Mouse (Mus musculus) forebrain, embryonic 10.5 days (tissue): ENCODE results near the gene Synpo2l. TPM values are rescaled to one million over a fixed set of nuclear protein-coding genes. Genes with fewer than 3 reads are reported as not detected.
"Not testable (repeated sequence)": the region's sequence is repeated elsewhere in the genome, so short reads cannot be mapped to it uniquely, and the experiment has no call there.

Experiments
- DNase-seq: peaks from one replicate; pipeline ENCODE4 v3.0.0-alpha.2; 2017; ENCODE audit warnings: low spot score; ENCODE audit errors: extremely low spot score
- H3K27ac ChIP-seq: fragments of 300-500 bp; sonication (generic); 2 replicates; pipeline ENCODE4 v1.5.1; 2016; ENCODE audit warnings: mild to moderate bottlenecking
- H3K27me3 ChIP-seq: fragments of 300-500 bp; sonication (generic); 2 replicates; pipeline ENCODE4 v1.6.1; 2016; ENCODE audit warnings: mild to moderate bottlenecking; ENCODE audit not compliant: poor library complexity, severe bottlenecking
- H3K36me3 ChIP-seq: fragments of 300-500 bp; sonication (generic); replicated peaks from 2 replicates; pipeline ENCODE4 v1.6.1; 2016; ENCODE audit warnings: mild to moderate bottlenecking, moderate library complexity
- H3K4me1 ChIP-seq: fragments of 300-500 bp; sonication (generic); 2 replicates; pipeline ENCODE4 v1.6.1; 2016
- H3K4me3 ChIP-seq: fragments of 300-500 bp; sonication (generic); 2 replicates; pipeline ENCODE4 v1.5.1; 2016; ENCODE audit warnings: mild to moderate bottlenecking, moderate library complexity
- H3K9me3 ChIP-seq: fragments of 300-500 bp; sonication (generic); 2 replicates; pipeline ENCODE4 v1.6.1; 2016; ENCODE audit warnings: mild to moderate bottlenecking, moderate library complexity
- WGBS: fragments of 180-500 bp; shearing (Covaris S2); methylation state at CpG from one replicate; pipeline ENCODE4 v1.1.7; 2016; 5-methylcytosine and 5-hydroxymethylcytosine counted together
- polyA plus RNA-seq: library from polyadenylated mRNA; unstranded; fragments of >200 nt; fragmentation: Nextera tagmentation; extraction: Ambion mirVana; gene quantifications from 2 replicates; pipeline ENCODE4 v1.2.1, GENCODE M21; 2016

Gene Synpo2l
- polyA plus RNA-seq, 1 experiment from 2014 or later = 0.25 TPM

DNA sequence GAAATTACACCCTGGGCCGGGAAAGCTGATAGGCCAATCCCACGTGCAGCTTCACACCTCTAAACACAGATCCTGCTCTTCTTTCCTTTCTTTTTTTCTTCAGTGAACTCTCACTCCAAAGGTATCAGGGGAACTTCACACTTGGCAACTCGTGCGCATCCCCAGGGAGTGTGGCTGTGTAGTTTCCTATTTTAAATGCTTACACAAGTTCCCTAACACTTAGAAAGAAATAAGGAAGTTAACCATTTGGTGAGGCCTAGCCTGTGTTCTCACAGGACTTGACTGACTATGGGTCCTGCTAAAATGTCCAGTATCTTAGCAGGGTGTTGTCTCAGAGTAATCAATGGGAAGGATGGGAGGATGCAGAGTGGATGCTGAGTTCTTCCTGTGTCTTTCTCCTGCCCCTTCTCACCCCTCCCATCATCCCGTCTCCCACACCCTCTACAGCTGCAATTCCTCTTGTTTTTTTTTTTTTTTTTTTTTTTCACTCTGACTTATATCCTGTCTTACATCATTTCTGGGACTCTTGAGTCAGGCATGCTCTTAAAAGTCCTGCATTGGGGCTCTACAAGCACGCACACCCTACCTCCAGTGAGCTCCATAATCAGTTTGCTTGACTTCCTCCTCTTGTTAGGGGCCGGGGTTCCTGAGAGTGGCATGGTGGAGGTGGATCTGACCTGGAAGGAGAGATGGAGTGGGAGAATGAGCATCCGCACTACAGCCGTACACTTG lies 13.3 kb downstream of the Synpo2l start:
- Histone ChIP-seq H3K27ac (no peak overlapping the region), H3K9me3 (no peaks in the 10 kb centered on the region), H3K4me1 (peaks cover 6% of the 10 kb centered on the region; the same call in 1 of the 2 replicates), H3K4me3 (no peak overlapping the region), H3K27me3 (0 out of 2 replicates have a peak, but pooled peaks cover 4% of the 10 kb centered on the region), H3K36me3 (no peaks in the 10 kb centered on the region)
- no peak for DNase-seq
- 88% methylated on average over 9 of the region's 9 CpGs for WGBS

- Histone ChIP-seq H3K4me1 (peaks cover 6% of the 10 kb centered on the region; the same call in 1 of the 2 replicates), H3K27me3 (no peaks in the 10 kb centered on the region), H3K36me3 (no peaks in the 10 kb centered on the region), H3K27ac (no peak overlapping the region), H3K9me3 (no peaks in the 10 kb centered on the region), H3K4me3 (no peak overlapping the region)
- no peak for DNase-seq
- WGBS = 72% methylated on average over 4 of the region's 4 CpGs
These were observed 16.4 kb downstream of the Synpo2l start for GRCm38 (mm10) chr14:20651722-20652256.

DNA sequence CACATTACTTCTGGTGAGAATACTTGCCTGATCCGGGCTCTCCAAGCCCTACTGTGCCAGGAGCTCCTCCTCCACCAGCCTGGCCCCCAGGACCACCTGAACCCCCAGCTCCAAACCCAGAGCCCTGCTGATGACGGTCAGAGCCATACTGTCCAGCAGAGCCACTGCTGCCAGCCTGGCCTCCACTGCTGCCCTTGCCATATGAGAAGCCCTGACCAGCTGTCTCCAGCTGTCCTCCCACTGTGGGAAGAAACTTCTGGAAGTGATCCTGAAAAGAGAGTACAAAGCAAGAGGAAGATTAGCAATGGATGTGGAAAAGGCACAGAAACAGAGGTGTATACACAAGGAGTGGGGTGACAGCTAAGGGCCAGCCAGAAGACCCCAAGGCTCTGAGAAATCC lies 17.2 kb downstream of the Synpo2l start:
- no peak overlapping the region for H3K4me3 ChIP-seq
- 69% methylated on average over 2 of the region's 2 CpGs for WGBS
- H3K9me3 ChIP-seq = no peaks in the 10 kb centered on the region
- H3K27me3 ChIP-seq = no peaks in the 10 kb centered on the region
- no peaks in the 10 kb centered on the region for H3K4me1 ChIP-seq
- no peak for DNase-seq
- no peaks in the 10 kb centered on the region for H3K36me3 ChIP-seq
- no peak overlapping the region for H3K27ac ChIP-seq

DNA sequence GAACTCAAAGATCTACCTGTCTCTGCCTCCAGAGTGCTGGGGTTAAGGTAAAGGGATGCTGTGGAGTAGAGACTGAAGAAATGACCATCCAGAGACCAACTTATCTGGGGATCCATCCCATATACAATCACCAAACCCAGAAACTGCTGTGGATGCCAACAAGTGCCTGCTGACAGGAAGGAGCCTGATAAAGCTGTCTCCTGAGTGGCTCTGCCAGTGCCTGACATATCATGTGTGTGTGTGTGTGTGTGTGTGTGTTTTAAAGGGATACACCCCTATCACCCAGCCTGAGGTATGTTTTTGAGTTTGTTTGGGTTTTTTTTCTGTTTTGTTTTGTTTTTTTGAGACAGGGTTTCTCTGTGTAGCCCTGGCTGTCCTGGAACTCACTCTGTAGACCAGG lies 21.8 kb downstream of the Synpo2l start:
- Histone ChIP-seq H3K27ac (no peak overlapping the region), H3K9me3 (no peaks in the 10 kb centered on the region), H3K27me3 (no peaks in the 10 kb centered on the region), H3K4me1 (peaks cover 9% of the 10 kb centered on the region), H3K4me3 (no peak overlapping the region), H3K36me3 (no peaks in the 10 kb centered on the region)
- no peak for DNase-seq

DNA sequence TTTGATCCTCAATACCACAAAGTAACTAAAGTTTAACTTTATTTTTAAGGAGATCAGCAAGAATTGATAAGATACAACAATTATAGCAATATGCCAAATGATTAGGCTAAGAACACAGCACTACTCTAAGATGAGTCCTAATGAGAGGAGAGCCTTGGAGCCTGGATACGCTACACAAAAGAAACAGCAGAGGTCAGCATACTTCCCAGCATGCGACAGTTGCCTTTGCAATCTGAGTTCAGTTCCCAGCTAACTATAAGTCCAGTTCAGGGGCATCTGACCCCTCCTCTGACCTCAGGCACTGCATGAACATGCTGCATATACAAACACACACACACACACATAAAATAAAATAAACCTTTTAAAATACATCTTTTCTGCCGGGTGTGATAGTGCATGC lies 22.6 kb downstream of the Synpo2l start:
- no peaks in the 10 kb centered on the region for H3K36me3 ChIP-seq
- peaks cover 9% of the 10 kb centered on the region for H3K4me1 ChIP-seq
- no peaks in the 10 kb centered on the region for H3K9me3 ChIP-seq
- WGBS = 33% methylated on average over 3 of the region's 3 CpGs
- no peak for DNase-seq
- H3K27me3 ChIP-seq = no peaks in the 10 kb centered on the region
- H3K27ac ChIP-seq = no peak overlapping the region
- no peak overlapping the region for H3K4me3 ChIP-seq

- 15% methylated on average over 10 of the region's 10 CpGs for WGBS
- no peaks in the 10 kb centered on the region for H3K9me3 ChIP-seq
- H3K4me3 ChIP-seq = peak overlapping the region; percentile 96
- no peak for DNase-seq
- H3K27me3 ChIP-seq = no peaks in the 10 kb centered on the region
- H3K36me3 ChIP-seq = peaks cover 1% of the 10 kb centered on the region; the same call in 1 of the 2 replicates
- peak overlapping the region; percentile 98 for H3K27ac ChIP-seq
- peaks cover 17% of the 10 kb centered on the region for H3K4me1 ChIP-seq
These were observed 26.7 kb downstream of the Synpo2l start for GRCm38 (mm10) chr14:20641438-20641875.

DNA sequence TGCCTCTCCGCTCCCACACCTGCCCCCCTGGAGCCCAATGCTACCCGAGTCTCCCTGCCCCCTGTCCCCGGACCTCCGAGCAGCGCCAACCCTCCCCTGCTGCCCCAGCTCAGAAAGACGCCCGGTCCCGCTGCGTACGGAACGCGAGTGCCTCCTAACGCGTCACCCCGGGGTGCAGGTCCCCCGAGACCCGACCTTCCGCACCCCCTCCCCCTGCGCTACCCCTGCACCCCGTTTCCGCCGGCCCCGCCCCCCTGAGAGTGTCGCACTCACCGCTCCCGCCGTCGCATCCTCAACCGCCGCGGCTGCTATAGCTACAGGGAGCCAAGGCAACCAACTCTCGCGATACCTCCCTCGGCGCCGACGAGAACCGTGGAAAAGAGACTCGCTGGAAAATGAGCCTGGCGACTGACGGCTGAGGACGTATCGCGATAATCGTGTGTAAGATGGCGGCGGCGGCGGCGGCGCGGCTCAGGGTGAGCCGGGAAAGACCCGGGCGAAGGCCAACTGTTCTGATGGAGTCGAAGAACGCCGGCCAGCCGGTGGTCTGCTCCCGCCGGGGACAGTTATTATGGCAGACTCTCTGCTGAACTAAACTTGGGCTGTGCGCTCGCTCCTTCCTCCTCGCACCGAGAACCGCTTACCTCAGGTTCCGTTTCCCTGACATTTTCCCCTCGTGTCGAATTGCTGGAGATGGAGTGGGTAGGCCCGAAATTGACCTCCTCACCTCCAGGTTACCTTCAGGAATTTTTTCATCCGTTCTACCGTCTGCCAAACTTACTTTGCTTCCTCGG lies 27.3 kb downstream of the Synpo2l start, which contains the start of gene Usp54:
Gene Usp54, minus strand, starts transcription at position 420 of the 794 bp plus-strand sequence.
- under 1% methylated on average over 73 of the region's 73 CpGs for WGBS
- peak; percentile 99 for DNase-seq
- H3K36me3 ChIP-seq = peaks cover 8% of the 10 kb centered on the region; the same call in 1 of the 2 replicates

DNA sequence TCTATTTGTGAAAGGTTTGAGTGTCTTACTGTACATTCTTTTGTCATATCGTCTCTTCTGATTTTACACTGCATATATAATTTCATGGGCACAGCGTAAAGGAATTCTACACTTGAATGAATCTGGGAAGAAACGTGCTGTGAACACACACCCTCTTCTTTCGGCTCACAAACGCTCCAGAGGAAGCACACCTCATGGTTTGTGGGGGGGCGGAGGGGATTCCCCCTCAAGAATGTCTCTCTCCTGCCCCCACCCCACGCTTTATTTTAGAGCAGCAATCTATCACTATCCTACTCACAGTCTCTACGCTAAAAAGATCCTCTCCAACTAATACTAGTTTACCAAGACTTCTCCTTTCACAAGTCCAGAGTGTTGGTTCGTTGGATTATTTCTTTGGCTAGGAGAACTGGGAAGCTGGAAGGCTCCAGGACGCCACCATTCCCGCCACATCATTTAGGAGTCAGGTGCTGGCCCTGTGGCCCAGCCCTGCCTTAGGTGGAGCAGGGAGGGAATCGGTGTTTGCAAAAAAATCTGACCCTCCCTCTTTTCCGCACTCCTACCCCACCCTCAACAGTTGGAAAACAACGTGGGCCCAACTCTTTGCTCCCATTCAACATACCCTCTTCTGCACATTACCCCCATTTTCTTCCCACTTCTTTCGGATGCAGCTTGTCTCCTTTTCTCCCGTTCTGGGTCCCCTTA lies 28.1 kb downstream of the Synpo2l start:
- H3K27ac ChIP-seq = peak overlapping the region; percentile 98
- H3K27me3 ChIP-seq = no peaks in the 10 kb centered on the region
- H3K4me1 ChIP-seq = peaks cover 17% of the 10 kb centered on the region
- H3K4me3 ChIP-seq = peak overlapping the region; percentile 96
- no peaks in the 10 kb centered on the region for H3K9me3 ChIP-seq
- 2% methylated on average over 16 of the region's 16 CpGs for WGBS
- no peak for DNase-seq
- peaks cover 12% of the 10 kb centered on the region for H3K36me3 ChIP-seq

More for the DNA sequence above, 27.3 kb downstream of the Synpo2l start, which contains the start of gene Usp54:
- Histone ChIP-seq H3K9me3 (no peaks in the 10 kb centered on the region), H3K4me1 (peaks cover 17% of the 10 kb centered on the region), H3K27ac (peak within 1 kb of the TSS; percentile 98), H3K4me3 (peak within 1 kb of the TSS; percentile 96), H3K27me3 (no peaks in the 10 kb centered on the region)

DNA sequence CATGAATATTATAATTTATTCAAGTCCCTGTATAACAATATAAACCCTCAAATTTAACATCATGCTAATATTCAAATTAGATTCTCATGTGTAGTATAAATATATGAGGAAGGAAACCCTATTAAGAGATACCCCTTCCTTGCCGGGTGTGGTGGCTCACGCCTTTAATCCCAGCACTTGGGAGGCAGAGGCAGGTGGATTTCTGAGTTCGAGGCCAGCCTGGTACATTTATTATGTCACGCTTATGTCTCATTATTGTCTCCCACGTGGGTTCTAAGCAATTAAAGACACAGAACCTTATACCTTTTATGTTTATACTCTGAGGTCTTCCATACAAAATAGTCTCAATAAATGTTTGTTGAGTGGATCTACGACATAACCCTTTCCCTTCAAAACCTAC lies 29.5 kb downstream of the Synpo2l start:
- peaks cover 17% of the 10 kb centered on the region for H3K4me1 ChIP-seq
- 96% methylated on average over 6 of the region's 6 CpGs for WGBS
- peaks cover 12% of the 10 kb centered on the region for H3K36me3 ChIP-seq
- H3K27me3 ChIP-seq = no peaks in the 10 kb centered on the region
- no peak for DNase-seq
- no peaks in the 10 kb centered on the region for H3K9me3 ChIP-seq
- H3K27ac ChIP-seq = no peak overlapping the region
- no peak overlapping the region for H3K4me3 ChIP-seq

- Histone ChIP-seq H3K9me3 (no peaks in the 10 kb centered on the region), H3K27ac (no peak overlapping the region), H3K36me3 (peaks cover 12% of the 10 kb centered on the region), H3K27me3 (no peaks in the 10 kb centered on the region), H3K4me1 (peaks cover 17% of the 10 kb centered on the region), H3K4me3 (no peak overlapping the region)
- DNase-seq = no peak
- 90% methylated on average over 2 of the region's 2 CpGs for WGBS
These were observed 30.2 kb downstream of the Synpo2l start for GRCm38 (mm10) chr14:20637818-20638574.

- H3K4me3 ChIP-seq, H3K27me3 ChIP-seq, DNase-seq, H3K27ac ChIP-seq, H3K9me3 ChIP-seq: not testable (repeated sequence)
- 94% methylated on average over 3 of the region's 3 CpGs for WGBS
- Histone ChIP-seq H3K36me3 (peaks cover 12% of the 10 kb centered on the region), H3K4me1 (peaks cover 14% of the 10 kb centered on the region)
These were observed 31.2 kb downstream of the Synpo2l start for GRCm38 (mm10) chr14:20636968-20637367.

GRCm38 (mm10) chr14:20635546-20635945 lies 32.6 kb downstream of the Synpo2l start:
- peaks cover 8% of the 10 kb centered on the region for H3K4me1 ChIP-seq
- no peaks in the 10 kb centered on the region for H3K27me3 ChIP-seq
- no peak overlapping the region for H3K4me3 ChIP-seq
- H3K27ac ChIP-seq = no peak overlapping the region
- 95% methylated on average over 2 of the region's 2 CpGs for WGBS
- peaks cover 16% of the 10 kb centered on the region for H3K36me3 ChIP-seq
- no peaks in the 10 kb centered on the region for H3K9me3 ChIP-seq
- no peak for DNase-seq
